Mouse (Mus musculus) embryo, embryonic 11 days (tissue): ENCODE data around the gene Eefsec.
A peak's percentile ranks its signal among the peaks of the same experiment; 100 is the strongest.

Source experiments
- DNase-seq: peaks from one replicate; pipeline ENCODE4 v3.0.0-alpha.2; 2015

The Eefsec gene

DNA sequence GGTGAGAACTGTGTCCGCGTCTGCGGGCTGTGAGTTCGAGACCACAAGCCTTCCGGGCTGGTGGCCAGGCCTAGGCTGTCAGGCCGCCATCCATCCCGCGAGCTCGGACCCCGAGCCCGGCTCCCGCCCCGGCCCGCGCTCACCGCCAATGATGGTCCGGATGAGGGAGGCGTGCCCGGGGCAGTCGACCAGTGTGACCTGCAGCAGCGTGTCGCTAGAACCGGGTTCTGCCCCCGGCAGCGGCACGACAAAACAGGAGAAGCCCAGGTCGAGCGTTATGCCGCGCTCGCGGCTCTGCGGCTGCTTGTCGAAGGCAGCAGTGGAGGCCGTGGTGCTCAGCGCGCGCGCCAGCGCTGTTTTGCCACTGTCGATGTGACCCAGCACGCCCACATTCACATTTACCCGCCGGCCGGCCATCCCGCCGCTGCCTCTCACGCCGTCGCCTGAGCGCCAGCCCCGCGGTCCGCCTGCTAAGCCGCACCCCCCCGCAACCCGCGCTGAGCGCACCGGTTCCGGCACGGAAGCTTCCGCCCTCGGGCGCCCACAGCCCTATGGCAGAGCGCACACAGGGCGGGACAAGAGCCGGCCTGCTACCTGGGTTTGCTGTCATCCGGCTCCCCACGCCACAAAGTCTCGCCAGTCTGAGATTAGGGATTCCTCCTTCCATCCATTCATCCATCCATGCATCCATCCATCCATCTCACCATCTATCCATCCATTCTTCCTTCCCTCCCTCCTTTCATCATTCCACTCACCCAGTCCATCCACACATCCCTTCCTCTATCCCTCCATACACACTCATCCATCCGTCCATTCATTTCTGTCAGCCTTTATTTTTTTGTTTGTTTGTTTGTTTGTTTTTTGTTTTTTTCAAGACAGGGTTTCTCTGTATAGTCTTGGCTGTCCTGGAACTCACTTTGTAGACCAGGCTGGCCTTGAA is at the start of gene Eefsec:
Gene Eefsec (minus strand): TSS at position 477 of the 940 bp plus-strand sequence.
- DNase-seq: peak; percentile 90

DNA sequence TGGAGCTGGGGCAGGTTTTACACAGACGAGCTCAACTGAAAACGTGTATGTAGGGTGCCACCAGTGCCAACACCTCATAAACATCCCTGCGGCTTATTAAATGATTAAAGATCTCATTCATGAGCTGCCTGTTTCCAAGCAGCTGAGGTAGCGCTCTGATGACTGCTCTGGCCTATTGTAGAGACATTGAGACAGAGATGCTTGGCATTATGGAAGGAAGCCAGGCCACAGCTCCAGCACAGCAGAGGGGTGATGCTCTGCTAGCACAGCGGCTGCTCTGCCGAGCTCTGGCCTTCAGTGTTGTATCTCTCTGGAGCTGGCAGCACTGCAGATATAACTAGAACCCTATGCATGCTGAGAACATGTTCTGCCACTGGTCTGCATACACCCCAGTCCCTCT is 47.4 kb upstream of the Eefsec start:
- no peak for DNase-seq

DNA sequence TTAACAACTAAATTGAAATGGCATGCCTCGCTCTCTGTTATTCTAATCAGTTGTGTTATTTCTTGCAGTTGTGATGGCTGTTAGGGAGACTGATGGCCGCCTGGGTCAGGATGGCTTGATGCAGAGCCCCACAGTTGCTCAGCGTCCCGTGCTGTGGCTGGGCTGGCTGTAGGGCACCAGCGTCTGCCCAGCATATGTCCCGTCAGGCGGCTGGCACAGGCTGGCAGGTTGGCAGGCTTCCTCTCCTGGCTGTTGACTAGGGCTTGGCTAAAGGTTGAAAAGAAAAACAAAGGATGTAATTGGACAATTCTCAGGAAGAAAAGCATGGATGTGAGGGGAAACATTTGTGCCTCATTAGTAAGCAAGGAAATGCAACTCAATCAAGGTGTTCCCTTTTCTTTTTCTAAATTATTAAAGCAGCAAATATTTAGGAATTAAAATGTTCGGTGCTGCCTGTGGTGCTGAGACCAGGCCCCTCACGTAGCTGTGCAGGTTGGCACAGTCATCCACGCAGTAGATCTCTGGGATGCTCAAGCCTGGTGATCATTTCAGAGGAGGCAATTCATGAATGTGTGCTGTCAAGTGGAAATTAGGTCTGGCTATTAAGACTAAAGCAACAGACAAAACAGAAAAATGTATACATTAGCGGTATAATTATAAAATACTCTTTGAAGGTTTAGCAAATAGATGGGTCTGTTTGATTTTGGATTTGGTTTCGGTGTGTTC is 44.5 kb upstream of the Eefsec start:
- DNase-seq: no peak

DNA sequence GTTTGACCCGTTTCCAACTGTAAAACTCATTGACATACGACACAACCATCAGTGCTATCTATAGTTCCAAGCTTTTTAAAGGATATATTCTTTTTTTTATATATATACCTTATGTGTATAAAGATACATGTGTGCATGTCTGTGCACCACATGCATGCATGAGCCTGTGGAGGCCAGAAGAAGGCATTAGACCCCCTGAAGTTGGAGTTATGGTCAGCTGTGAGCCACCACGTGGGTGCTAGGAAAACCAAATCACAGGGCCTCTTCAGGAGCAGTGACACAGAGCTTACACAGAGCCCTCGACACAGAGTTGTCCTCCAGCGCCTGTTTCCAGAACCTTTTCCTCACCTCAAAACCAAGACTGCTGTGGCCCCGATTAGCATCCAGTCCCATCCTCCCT is 43.5 kb upstream of the Eefsec start:
- no peak for DNase-seq

DNA sequence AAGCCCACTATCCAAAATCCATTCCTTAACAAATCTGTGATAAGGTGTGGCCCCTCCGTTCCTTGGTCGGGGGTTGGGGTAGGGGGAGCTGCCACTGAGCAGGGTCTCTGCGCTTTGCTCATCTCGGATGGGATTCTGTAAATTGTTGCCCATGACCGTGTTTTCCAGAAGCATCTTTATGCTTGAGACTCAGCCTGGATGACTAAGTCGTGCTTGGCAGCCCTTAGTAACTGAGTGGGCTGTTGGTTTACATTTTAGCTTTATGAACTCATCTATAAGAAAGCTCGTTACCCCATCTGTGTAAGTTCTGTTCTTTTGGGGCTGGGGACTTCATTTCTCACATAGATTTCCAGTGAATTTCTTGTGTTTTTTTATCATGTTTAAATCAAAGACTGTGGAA is 42.7 kb upstream of the Eefsec start:
- DNase-seq: no peak

DNA sequence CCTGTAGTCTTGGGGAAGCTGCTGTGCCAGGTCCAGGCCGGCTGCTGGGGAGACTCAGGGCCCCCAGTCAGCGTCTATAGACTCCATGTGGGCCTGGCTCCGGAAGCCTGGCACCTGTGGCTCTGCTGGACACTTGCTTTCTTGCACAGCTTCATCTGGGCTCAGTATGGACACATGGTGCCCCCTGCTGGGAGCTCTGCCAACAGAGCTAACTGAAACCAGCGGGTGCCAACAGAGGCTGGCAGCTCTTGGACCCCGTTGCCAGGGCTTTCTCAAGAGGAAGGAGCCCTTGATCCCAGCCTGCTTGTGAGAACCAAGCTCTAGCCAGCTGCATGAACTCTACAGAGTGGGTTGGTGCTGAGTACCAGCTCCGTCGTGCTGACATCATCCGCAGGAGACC is 40.6 kb upstream of the Eefsec start:
- peak; percentile 49 for DNase-seq

DNA sequence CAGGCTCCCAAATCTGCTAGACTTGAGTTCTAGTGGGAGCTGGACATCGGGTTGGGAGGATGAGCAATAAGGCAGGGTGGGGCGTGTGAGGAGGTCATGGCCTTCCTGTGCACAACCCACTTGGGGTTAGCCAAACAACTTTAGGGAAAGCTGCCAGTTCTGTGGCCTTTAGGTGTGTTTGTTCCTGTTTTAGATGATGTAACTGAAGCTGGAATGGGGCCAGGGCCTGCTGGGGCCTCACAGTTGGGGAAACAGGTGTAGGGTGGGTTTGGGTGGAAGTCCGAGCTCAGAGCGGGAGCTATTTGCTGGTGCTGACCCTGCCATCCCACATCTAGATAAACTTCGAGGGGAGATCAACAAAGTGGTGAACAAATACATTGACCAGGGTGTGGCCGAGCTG is 39.0 kb upstream of the Eefsec start:
- DNase-seq: no peak

DNA sequence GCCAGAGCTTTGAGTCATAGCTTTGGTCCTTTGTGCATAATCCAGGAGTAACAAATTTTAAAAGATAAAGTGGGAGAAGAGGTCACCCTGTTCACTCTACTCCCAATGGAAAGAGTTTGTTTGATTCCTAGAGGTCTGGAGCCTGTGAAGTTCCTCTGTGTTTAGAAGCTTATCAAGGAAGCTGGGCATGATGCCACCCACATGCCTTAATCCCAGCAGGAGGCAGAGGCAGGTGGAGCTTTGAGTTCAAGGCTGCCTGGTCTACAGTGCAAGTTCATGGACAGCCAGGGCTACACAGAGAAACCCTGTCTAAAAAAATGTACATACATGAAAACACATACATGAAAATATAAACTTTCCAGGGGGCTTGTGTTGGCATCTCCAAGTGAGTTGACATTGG is 37.6 kb upstream of the Eefsec start:
- DNase-seq: no peak

DNA sequence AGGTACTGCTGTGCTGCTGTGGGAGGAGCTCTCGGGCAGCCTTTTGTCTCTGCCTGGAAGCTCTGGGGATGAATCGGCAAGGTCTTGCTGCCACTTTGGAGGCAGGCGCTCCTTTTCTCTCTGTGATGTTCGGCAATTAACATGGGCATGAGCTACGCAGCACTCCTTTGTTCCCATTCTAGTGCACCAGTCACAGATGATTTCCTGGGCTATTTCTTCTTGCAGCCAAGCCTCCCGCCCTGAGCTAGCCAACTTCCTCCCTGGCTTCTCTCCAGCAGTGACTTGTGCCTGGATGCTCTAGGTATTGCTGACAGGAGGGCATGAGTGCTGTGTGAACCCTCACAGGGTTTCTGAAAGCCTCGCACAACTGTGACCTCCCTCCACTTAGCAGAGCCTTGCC is 36.8 kb upstream of the Eefsec start:
- DNase-seq: no peak

DNA sequence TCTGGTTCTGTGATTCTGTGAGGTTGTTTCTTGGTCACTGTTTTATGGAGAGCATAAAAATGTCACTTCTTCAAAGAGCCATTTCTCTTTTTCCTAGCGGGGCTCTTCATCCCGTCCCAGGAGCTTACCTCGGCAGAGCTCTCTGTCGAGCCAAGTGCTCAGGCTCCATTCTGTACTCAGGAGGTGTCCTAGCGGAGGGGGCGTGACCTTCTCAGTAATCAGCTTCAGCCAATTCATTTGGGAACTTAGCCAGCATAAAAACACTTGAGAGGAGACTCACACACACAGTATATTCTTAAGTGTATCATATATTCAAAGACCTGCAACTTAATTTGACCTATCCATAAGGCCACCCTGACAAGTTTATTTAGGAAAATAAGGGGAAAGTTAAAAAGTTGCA is 34.1 kb upstream of the Eefsec start:
- no peak for DNase-seq

DNA sequence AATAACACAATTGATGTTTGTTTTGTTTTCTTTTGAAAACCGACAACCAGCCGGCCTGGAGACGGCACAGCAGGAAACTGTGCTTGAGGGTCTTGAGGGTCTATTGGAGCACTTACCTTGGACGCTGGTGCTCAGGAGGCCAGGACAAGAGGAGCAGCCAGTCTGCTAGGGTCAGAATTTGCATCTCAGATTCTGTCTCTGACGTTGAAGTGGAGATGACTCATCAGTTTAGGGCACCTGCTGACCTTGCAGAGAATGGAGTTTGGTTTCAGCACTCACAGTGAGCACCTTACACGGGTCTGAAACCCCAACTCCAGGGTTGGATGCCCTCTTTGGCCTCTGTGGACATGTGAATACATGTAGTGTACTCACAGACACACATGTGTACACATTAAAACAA is 23.5 kb upstream of the Eefsec start:
- DNase-seq: no peak

DNA sequence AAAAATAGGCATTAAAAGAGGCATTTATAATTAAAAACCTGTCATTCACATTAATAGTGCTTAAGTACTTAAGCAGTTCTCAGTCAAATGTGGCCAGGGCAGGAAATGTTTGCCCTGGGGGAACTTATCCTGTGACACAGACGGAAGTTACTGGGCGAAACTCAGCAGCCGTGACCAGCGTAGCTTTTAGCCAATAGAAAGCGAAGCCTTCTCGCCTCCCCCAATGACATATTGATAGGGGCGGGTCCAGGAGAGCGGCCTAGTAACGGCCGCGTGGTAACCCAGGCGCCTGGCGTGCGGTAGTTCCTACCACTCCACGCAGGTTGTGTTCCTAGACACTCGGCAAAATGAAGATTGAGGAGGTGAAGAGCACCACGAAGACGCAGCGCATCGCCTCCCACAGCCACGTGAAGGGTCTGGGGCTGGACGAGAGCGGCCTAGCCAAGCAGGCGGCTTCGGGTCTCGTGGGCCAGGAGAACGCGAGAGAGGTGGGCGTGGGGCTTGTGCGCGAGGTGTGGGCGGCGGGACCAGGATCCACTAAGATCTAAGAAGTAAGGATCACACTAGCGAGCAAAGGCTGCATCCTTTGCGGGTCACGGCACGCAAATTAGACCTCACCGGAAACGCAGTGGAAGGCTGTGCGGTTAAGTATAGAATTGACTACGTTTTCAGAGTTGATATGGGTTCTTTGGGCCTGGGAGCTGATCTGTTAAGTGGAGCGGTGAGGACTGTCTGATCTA is 19.0 kb upstream of the Eefsec start, which contains the start of gene Ruvbl1:
Gene Ruvbl1 (plus strand): TSS at position 229 of the 740 bp plus-strand sequence.
- DNase-seq: peak; percentile 97

DNA sequence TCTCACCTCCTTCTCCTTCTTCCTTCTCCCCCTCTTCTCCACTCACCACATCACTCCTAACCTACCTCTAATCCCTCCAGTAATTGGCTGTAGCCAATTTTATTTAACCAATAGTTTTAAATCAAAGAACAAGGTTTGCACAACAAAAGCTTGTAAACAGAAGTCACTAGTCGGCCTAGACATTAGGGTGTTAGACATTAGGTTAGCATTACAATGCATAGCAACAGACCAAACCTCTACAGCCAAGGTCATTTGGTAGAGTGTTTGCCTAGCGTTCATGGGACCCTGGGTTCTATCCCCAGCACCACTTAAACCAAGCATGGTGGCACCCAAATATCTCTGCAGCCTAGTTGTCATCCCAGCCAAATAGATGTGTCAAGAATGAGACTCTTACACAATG is 8.2 kb upstream of the Eefsec start:
- DNase-seq: no peak

DNA sequence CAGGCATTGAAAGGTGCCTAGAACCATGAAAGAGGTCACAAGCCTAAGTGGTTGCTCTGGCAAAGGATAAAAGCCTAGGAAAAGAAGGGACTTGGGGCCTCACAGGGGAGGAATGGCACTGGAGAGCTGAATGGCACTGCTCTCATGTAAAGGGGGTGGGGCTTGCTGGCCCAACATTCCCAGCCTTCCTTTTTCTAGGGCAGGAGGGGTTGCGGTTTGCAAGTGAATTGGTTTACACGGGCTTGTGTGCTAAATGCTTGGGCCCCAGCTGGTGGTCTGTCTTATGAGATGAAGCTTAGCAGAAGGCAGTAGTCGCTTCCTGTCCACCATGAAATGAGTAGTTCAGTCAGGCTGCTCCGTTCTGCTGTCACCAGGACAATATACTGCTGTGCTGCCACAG is 1.1 kb upstream of the Eefsec start:
- peak; percentile 39 for DNase-seq

DNA sequence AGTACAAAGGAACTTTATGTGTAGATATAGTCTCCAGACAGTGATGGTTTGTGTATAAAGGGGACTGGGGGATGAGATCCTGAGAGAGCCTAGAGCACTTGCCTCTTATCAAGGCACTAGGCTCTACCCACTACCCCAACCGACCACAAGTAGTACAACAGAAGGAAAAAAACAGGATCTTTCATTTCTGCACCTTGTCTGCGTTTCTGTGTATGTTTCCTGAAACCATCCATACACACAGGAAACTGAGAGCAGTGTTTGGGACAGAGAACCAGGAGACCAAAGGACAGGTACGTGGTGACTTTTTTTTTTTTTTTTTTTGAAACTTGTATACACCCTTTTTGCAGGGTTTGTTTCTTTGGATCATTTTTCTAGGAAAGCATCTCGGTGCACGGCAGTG is 678 bp downstream of the Eefsec start:
- DNase-seq: peak; percentile 28

DNA sequence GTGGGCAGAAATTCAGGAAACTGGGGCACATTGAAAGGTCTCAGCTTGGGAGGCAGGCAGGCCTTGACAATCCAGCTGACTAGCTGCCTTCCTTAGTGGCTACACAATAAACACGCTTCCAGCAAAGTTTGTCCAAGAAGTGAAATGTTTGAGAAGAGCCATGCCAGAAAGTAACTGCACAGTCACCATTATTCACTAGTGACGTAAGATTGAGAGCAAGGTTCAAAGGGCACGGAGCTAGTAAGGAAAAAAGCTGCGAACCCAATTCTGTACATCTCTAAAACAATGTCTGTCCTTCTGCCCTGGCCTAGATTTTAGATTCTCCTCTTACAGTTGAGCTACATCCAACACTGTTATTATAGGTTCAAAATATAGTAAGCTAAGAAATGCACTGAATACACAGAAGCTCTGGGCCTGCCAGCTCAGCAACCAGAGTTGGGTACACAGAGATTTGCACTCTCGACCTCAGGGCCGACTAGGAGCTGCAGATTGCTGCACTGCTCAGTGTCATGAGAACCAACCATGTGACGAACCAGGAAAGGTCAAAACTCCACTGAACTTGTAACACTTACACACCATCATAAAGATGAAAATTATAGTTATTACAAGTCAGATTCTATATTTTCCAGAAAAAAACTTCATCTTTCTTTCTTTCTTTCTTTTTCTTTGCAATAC is 2.1 kb downstream of the Eefsec start:
- no peak for DNase-seq

DNA sequence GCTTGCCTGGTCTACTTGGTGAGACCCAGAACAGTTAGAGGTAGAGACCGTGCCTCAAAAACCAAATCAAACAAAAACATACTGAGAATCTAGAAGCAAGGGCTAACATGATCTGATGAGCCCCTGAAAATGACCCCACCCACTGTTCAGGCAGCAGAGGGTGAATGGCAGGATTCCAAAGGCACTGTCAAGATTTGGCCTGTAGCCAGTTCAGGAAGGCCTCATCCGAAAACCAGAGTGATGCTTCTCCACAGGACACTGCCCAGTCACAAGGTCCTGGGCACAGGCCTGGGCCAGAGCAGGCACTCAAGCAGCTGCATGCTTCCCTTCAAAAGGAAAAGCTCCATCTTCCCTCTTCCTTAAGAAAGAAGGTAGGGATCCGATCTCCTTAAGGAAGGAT is 2.9 kb downstream of the Eefsec start:
- DNase-seq: no peak

DNA sequence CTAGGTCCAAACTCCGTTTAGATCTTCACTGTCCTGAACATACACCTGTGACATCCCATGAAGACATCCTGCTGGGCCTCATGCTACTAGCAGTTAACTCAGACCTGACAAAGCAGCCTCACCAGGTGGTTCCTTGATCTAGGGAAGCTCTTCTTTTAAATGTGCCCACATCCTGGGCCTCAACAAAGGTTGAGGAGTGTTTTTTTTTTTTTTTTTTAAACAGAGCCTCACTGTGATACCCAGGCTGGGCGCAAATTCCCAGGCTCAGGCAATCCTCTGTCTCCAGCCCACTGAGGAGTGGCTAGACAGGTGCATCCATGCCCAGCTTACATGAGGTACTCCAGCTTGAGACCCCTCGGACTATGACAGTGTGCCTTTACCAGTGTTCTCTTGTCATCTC is 3.8 kb downstream of the Eefsec start:
- DNase-seq: no peak

DNA sequence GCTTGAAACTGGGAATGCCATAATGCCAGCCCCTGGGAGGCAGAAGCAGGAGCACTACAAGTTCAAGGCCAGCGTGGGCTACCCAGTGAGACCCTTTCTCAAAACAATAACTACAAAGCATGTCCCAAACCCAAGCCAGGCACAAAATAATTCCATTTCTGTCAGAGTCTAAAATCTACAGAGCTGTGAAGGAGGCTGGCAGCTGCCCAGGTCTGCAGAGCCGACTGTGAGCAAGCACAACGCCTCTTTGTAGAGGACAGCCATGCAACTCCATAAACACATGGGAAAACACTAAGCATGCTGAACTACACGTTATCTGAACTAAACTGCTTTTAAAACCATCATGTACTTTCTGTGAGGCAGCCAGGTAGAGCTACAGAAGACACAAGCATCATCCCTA is 7.3 kb downstream of the Eefsec start:
- DNase-seq: no peak

DNA sequence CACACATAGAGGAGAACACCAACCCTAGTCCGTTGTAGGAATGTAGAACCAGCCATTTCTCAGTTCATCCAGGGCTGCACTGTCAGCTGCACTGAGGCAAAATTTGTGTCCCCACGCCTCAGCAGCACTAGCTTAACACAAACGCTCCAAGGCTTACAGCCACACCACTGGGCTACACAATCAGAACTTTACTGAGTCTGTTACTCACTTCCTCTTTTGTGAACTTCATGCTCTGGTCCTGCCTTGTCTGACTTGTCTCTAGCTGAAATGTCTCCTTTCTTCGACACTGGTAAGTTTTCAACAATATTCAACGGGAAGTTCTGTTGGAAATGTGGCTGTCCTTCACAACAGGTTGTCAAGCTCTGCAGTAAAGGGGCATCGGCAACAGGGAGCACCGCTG is 10.7 kb downstream of the Eefsec start:
- no peak for DNase-seq

DNA sequence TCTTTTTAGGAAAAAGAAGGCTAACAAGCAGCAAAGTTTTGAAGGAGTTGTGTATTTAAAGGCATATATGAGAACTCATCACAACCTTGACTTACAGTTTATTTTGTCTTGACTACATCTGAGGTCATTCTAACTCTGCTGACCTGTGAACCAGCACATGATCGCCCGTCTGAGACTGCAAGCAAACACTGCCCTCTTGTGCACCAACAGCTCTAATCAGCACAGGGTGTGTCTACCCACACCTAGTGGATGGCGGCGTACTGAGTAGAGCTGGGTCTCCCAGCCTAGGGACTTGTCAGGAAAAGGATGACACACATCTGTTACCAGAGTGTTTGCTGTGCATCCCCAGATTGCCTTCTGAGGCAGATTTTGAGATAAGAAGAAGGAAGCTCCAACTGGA is 15.1 kb downstream of the Eefsec start:
- peak; percentile 71 for DNase-seq

DNA sequence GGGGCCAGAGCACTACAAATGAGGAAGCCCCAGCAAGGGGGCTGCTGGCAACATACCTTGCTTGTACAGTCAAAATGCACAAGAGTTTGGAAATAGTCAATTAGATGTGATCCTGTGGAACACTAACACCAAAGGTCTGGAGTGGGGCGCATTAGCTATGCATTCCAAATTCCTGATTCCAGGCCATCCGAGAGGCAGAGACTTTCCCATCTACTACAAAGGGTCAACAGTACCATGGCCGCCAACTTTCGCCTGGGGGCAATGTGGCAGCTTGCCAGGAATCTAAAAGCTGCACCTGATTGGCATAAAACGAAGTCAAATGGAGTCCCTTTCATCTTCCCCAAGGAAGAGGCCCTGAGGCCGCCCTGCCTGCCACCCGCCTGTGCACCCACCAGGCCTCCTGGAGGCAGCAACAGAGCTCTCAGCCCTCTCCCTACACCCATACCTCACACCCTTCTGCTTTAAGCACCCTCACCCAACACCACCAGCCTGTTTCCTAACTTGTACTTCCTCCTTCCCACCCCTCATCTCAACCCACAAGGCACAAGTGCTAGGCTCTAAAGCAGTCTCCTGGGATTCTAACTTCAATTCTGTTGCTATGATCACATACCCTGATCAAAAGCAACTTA is 30.1 kb downstream of the Eefsec start:
- peak; percentile 25 for DNase-seq
